Mouse (Mus musculus): Measurements from ENCODE around the gene Actn2.

Actn2 gene

DNA sequence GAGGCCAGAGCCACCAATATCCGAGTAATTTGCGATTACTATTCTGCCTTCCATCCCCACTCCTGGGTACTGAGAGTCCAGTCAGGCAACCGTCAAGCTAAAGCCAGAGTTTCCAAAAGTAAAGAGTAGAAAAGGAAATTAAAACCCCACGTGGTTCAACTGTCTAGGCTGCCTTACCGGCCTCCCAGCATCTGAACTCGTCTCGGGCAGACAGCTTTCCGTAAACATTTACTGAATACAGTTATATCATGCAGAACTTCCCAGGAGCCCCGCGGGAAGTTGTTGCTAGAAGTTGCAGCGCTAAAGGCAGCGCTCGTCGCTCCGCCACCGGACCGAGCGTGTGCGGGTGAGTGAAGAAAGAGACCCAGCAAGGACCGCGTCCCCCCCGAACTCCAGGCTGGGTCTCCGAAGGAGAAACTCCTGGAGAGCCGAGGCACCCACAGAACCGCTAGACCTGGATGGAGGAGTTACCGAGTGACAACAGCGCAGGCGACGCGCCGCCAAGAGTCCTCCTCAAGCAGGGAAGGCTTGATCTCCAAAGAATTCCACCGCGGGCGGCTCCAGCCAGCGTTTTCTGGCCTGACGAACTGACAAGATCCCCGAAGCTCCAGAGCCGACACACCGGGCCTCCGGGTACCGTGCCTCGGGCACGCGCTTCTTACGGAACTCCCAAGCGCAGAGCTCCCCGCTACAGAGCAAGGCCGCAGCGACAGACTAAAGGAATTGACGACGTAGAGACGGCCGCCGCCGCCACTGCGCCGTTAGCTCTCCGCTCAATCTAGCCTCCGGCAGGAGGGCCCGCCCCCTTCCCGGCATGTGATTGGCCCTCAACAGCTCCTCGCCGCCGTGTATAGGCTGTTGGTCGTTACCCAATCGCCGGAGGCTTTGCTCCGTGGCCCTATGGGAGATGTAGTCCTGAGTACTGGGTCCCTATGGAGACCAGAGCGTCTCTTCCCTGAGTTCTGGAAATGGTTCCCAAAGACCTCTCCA is 82.9 kb downstream of the Actn2 start, which contains the start of gene Mtr:
Gene Mtr (minus strand): TSS at position 723 of the 990 bp plus-strand sequence.
- in situ Hi-C loops (cut with MboI, MseI): loop anchor here (10.0 kb wide), 1 partner anchor 307 kb away; the partner anchor contains the start of gene Ero1lb

DNA sequence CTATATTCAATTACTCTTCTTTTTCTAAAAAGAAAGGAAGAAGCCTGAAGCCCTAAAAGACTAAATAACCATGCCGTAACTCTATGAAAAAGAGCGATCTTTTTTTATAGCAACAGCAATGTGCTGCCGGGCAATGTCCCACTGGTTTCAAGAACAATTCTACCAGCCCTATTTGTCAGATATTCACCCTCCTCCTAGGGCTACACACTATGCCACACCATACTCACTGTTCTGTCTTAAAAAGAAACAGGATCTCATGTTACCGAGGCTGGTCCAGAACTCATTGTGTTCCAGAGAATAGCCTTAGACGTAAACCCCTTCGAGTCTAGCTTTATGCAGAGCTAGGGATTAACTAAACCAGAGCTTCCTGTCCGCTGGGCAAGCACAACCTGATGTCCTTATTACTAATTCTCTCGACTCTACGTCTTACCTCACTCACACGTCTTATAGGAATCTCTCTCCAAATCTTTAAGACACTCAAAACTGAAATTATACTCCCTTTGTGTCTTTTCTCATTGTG is 83.6 kb downstream of the Actn2 start:
- in situ Hi-C loops (cut with MboI, MseI): loop anchor here (10.0 kb wide), 1 partner anchor 308 kb away; the partner anchor contains the start of gene Ero1lb

DNA sequence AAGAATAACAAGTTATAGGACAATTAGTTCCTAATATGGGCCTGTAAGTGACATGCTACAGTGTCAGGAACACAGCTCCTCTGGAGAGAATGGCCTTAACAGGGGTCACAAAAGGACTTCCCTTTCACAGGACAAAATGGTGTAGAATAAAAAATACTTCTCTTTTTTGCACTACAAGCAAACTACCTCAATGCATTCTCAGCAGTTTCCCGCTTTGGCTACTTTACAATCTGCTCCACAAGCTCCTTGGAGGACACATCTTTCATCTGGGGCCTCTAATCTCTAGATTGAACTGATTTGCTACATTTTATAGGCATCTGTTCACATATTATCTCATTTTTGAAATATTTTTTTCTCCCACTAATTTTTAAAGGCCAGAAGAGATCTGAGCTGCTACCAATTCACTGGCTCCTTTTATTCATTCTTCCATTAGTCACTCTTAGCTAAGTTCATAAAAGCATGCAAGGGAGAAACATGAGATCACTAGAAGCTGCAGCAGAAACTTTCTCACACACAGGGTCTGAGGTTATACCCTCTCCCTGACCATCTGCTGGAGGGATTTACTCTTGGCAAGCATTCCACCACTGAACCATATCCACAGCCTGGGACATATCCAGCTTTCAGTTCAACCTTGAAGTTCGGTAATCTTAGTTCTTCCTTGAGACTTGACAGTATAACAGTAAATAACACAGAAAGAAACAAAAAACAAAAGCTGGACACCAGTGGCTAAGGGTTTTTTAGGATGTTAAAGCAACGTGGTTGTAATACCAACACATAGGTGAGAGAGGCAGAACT is 84.5 kb downstream of the Actn2 start:
- in situ Hi-C loops (cut with MboI, MseI): loop anchor here (10.0 kb wide), 1 partner anchor 309 kb away; the partner anchor contains the start of gene Ero1lb

DNA sequence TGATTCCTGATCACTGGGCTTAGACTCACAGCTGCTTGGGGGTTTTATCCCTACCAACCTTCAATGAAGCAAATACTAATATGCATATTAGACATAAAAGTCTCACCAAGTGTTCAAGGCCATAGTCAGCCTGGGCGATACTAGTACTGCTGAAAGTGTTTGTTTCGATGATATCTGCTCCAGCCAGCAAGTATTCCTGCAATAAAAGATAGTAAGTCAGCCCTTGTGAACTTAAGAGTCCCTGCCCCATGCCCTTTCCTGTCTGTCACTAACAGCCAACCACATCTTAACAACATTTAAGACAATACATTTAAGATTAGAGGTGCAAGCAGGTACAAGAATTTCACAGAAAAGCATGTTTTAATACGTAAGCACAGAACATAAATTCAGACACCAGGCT is 90.1 kb downstream of the Actn2 start:
- in situ Hi-C loops (cut with MboI, MseI): loop anchor here (10.0 kb wide), 1 partner anchor 314 kb away; the partner anchor contains the start of gene Ero1lb

GRCm38 (mm10) chr13:12249195-12249898 is 91.2 kb downstream of the Actn2 start:
- in situ Hi-C loops (cut with MboI, MseI): no loop called here

GRCm38 (mm10) chr13:12245938-12246337 is 94.6 kb downstream of the Actn2 start:
- in situ Hi-C loops (cut with MboI, MseI): no loop called here

DNA sequence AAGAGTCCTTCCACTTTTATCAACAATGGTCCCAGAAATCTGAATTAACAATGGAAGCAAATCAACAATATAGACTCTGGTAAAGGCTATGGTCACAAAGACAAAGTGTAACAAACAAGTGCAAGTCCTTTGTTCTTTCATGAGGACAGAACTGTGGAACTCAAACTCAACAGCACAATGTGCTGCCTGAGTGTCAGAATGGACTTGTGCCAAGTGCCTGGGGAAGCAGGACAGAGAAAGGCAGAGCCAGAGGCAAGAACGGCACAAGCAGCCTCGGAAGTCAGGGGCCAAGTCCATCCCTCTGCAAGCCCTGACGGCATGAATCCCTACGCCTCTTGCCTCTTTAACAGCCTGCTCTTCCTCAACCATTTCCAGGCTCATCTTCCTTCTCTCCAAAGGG is 96.6 kb downstream of the Actn2 start:
- in situ Hi-C loops (cut with MboI, MseI): no loop called here

- in situ Hi-C loops (cut with MboI, MseI): no loop called here
These were observed 108.4 kb downstream of the Actn2 start for GRCm38 (mm10) chr13:12232141-12232540.

DNA sequence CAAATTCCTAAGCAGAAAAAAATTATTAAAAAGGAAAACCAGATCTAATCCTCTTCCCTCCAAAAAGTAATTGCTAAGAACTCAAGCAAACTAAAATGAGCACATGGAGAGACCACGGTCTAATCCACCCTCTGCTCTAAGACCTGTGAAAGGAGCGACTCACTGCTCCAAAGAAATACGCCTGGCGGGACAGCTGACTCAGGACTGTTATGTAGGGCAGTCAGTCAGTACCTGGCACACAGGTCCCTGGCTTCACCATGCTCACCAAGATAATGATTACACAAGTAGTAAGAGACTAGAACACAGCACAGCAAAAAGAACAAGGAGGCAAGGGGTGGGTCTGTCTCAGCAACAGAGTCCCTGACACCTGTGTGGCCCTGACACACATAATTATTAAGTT is 112.3 kb downstream of the Actn2 start:
- in situ Hi-C loops (cut with MboI, MseI): no loop called here

DNA sequence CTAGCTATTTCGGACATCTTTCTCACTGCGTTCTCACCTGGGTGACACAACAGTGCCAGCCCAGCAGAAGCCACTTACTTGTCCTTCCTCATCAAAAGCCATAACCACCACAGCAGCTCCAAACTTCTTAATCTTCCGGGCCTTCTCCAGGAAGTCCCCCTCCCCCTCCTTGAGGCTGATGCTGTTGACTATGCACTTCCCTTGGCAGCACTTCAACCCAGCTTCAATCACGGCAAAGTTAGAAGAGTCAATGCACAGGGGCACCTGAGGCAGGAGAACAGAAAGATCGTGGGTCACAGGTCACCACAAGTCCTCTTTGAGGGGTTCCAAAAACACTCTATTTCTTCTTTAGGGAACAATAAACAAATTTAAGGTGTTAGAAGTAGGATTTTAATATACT is 113.0 kb downstream of the Actn2 start:
- in situ Hi-C loops (cut with MboI, MseI): no loop called here

All from regulatory T cell (primary cell).